Mouse (Mus musculus): ENCODE measurements around the gene Ddx17.

Gene Ddx17

GRCm38 (mm10) chr15:79546410-79547288 lies at the start of gene Ddx17:
Gene Ddx17 (minus strand): TSS chr15:79546741.
- DNase-seq: peak; percentile 99

GRCm38 (mm10) chr15:79581581-79581980 lies 35.0 kb upstream of the Ddx17 start:
- no peak for DNase-seq

DNA sequence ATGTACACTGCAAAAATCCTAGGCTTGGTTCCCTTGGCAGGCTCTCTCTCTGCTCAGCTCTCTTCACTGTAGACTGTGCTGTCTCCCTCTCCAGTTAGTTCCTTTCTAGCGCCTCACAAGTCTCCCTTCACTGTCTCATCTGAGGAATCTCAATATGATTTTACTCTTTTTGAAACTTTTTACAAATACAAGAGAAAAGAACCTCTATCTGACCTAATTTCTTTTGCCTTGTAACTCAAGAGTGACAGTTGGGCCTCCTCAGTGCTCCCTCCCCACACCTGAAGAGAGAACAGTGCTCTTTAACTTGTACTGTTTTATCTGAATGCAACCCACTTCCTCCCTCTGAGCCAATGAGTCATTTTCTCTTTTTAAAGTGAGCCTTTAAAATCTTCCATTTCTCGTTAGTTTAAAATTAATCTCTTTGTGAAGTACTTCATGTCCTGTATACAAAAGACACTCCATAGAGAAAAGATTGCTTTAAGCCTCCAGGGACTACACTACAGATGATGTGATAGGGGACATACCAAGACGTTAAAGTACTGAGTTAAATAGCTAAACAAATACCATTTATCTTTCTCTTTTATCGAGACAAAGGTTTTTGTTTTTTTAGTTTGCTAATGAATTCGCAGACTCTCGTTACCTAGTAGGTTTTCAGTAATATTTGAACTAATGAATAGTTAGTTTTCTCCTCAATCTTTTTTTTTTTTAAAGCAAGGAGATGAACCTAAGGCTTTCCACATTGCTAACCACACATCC lies 31.3 kb upstream of the Ddx17 start:
- no peak for DNase-seq

DNA sequence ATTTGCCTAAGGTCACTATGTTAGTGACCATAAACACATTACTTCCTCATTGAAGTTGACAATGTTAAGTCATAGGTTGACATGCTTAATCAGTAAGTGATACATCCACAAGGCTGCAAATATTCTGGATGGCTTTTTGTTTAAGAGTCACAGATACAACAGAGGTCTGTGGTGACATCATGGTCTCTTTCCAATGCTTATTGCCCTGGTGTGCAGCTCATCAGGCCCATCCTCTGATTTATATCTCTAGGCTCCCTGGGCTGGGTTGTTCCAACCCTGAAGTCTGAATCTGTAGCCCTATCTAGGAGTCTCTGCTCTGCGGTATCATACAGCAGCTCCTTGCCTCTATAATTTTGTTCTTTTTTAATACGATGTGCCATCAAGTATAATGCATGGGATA lies 30.4 kb upstream of the Ddx17 start:
- DNase-seq: no peak

DNA sequence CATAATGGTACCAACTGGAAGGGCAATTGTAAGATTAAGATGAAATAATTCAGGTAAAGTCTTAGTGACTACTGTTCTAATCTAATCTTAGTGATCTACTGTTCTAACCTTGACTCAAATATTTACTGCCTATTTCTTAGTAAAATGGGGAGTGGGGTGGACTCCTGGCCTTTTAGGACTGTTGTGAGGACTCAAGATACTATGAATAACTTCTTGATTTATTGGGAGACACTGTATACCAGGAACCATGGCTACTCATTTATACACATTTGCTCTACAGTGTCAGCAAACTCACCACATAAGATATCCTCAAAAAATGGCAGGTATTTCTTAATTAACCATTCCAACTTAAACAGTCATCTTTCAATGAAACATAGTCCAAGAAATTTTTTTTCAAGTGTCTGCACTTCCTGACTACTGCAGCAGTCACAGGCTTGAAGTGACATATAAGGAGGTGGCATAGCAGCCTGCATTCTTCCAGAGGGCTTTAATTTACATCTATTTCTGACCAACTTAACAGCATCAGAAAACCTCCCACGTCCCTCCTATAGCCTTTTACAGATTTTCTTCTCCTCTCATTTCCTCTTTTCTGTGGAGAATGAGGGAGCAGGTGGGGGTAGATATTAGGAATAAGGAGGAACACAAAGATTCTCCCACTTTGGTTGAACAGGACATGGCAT lies 29.1 kb upstream of the Ddx17 start:
- DNase-seq: no peak

DNA sequence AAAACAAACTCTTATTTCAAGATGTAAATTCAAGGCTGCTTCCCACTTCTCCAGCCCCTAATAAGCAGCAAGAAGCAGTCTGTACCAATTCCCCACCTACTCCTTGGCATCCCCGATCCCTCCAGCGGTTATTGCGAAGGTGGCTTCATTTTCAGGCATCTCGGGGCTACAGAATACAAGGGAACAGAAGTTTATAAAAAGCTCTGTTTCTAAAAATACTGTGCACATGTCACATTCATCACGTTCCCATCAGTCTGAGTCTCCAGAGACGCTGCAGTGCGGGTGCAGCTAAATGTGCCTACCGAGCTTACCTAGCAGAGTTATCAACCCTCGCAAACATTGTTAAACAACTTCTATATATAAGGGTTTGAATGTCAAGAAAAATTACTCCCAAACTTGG lies 15.9 kb upstream of the Ddx17 start:
- no peak for DNase-seq

GRCm38 (mm10) chr15:79559649-79560048 lies 13.1 kb upstream of the Ddx17 start:
- no peak for DNase-seq

- no peak for DNase-seq
Observed at GRCm38 (mm10) chr15:79552566-79552965, 6.0 kb upstream of the Ddx17 start.

- DNase-seq: no peak
Observed at GRCm38 (mm10) chr15:79548226-79548625, 1.7 kb upstream of the Ddx17 start.

DNA sequence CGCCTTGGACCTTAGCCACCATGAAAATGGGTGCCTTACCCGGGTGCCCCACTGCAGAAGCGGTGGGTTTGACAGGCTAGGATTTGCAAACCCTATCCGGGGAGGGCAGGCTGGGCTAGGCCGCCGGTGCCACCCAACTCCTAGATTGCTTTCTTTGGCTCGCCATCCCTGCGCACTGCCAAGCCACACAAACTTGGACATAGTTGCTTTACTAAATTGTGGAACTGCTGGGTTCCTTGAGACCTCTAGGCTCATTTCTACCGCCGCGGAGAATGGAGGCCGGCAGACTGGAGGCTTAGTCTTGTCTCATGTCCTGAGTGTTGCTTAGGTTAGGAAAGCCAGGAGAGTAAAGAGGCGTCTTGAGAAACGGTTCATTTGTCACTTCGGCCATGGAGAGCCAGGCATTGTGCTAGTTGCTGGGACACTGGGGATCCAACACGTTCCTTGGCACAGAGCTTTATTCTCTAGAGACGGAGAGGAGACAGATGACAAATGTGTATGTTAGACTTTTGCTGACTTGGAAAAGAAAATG lies 814 bp upstream of the Ddx17 start:
- DNase-seq: no peak

GRCm38 (mm10) chr15:79545921-79546399 lies 581 bp downstream of the Ddx17 start:
- DNase-seq: peak; percentile 79 to 89

DNA sequence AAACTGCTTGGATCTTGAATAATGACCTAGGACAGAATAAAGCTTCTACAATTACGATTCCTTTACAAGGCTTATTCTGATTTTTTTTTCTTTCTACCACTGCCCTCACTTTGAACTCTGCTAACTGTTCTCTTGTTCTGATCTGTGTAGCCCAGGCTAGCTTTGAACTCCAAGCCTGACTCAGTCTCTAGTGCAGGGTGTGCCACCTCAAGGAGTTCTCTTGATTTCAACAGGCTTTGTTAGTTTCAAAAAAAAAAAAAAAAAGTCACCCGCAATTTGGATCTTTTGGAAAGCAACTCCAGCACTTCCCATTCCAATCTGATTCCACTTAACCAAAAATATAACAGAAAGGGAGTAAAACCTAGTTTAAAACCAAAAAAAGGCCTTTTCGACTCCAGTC lies 1.0 kb downstream of the Ddx17 start:
- no peak for DNase-seq

GRCm38 (mm10) chr15:79543968-79544367 lies 2.6 kb downstream of the Ddx17 start:
- DNase-seq: no peak

GRCm38 (mm10) chr15:79533796-79534195 lies 12.7 kb downstream of the Ddx17 start:
- DNase-seq: no peak

DNA sequence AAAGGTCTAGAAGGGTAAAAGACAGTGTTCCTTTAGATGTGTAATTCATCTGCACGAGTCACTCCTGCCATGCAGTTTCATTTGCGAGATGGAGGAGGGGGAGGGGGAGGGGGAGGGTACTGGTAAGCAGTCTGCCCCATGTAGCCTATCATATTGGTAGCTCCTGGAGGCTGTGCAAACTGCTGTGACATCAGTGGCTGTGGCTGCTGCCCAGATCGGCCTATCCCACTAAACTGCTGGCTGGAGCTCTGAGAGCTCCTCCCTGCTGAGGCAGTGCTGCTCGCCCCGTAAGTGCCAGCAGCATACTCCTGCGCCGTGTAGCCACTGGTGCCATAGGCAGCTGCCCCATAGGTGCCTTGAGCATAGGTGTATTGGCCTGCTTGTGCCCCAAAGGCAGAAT lies 16.6 kb downstream of the Ddx17 start:
- DNase-seq: no peak

GRCm38 (mm10) chr15:79527991-79528639 lies 18.4 kb downstream of the Ddx17 start:
- DNase-seq: no peak

GRCm38 (mm10) chr15:79527192-79527591 lies 19.3 kb downstream of the Ddx17 start:
- DNase-seq: no peak

DNA sequence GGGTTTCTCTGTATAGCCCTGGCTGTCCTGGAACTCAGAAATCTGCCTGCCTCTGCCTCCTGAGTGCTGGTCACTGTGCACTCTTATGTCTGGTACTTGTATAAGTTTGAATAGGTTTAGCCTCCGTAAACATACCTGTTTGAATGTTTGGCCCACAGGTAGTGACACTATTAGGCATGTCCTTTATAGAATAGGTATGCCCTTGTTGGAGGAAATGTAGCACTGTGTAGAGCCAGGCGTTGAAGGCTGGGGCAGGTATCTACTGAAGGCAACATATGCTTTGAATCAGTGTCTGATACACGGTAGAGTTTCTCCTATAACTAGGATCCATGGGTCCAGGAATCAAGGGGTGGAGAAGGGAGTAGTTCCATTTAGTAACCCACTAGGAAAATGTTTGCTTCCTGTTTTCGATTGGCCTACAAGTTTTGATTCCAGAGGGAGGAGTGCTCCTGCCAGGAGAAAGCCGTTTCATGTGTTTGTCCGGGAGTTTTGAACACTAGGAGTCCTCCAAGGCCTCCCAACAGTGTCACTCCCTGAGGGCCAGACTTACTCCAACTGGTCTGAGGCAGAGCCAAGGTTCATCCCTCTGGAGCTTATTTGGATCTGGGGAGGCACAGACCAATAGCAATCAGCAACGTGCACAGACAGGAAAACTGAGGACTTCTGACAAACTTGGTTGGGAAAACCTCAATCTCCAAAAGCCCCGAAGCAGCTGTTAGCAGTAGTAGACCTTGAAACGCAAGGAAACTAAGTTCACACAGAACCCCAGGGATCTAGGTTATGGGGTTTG lies 20.4 kb downstream of the Ddx17 start:
- no peak for DNase-seq

DNA sequence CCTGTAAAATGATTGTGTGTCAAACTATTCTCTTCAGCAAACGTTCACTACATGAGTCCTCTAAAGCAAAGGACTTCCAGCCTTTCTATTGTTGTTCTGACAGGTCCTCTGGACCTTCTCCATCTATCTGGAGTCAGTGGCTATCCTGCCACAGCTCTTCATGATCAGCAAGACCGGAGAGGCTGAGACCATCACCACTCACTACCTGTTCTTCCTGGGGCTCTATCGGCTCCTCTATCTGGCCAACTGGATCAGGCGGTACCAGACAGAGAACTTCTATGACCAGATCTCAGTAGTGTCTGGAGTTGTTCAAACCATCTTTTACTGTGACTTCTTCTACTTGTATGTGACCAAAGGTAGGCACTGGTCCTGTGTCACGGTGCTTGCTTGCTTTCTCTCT lies 21.0 kb downstream of the Ddx17 start:
- no peak for DNase-seq

GRCm38 (mm10) chr15:79519400-79520220 lies 26.9 kb downstream of the Ddx17 start:
- DNase-seq: no peak

GRCm38 (mm10) chr15:79518571-79518970 lies 28.0 kb downstream of the Ddx17 start:
- no peak for DNase-seq
